20 mouse cellular contexts compared by ENCODE assay signal in the genomic region with DNA sequence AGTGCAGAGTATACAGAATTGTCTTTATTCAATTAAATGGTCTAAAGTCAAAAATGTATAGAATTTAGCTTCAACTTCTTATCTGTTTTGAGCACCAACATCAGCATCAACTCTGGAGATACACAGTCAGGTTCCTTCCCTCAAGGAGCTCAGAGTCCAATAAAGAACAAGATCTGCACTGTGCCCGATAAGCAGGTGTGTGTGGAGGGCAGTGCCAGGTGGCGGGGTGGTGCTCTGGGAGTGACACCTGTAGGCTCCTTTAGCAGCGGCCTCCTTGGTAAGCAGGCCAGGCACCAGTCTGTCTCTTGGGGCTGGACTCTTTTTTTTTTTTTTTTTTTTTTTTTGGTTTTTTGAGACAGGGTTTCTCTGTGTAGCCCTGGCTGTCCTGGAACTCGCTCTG.
"Had no signal": no experiment of that assay in that cellular context is flagged by ENCODE, and none has a peak within 500 bp of the region (broad histone marks: within the 10 kb centered on the region; RNA-seq: fewer than 3 reads in every experiment).

No protein-coding gene starts in this region.

- ATAC-seq: lung, postnatal 0 days; midbrain, embryonic 13.5 days; midbrain, embryonic 16.5 days had no signal

- H3K36me3 ChIP-seq: kidney, embryonic 15.5 days; liver, embryonic 13.5 days; midbrain, embryonic 10.5 days; midbrain, embryonic 13.5 days; neural tube, embryonic 13.5 days; stomach, embryonic 15.5 days had no signal

- H3K4me3 ChIP-seq: kidney, embryonic 15.5 days; left cerebral cortex, adult 2 months; liver, embryonic 13.5 days; midbrain, embryonic 10.5 days; midbrain, embryonic 13.5 days; myocyte; neural tube, embryonic 13.5 days; stomach, embryonic 15.5 days had no signal

- H3K27me3 ChIP-seq: kidney, embryonic 15.5 days; liver, embryonic 13.5 days; midbrain, embryonic 13.5 days; neural tube, embryonic 13.5 days; stomach, embryonic 15.5 days had no signal

- DNase-seq: kidney, adult 11 months; kidney, adult 8-10 months; kidney, postnatal 10 days; kidney, postnatal 36 days; layer of hippocampus, postnatal 36 days; liver, embryonic 13.5 days; lung, embryonic 14.5 days; retina, postnatal 1 day; right cerebral cortex, postnatal 25 days; spleen, adult 18-20 months had no signal

- H3K9me3 ChIP-seq: kidney, embryonic 15.5 days; liver, embryonic 13.5 days; midbrain, embryonic 10.5 days; midbrain, embryonic 13.5 days; neural tube, embryonic 13.5 days; stomach, embryonic 15.5 days had no signal

- H3K27ac ChIP-seq: kidney, embryonic 15.5 days; left cerebral cortex, adult 2 months; liver, embryonic 13.5 days; macrophage; midbrain, embryonic 10.5 days; midbrain, embryonic 13.5 days; neural tube, embryonic 13.5 days; stomach, embryonic 15.5 days had no signal

- H3K4me2 ChIP-seq: kidney, embryonic 15.5 days; liver, embryonic 13.5 days; lung, embryonic 14.5 days; midbrain, embryonic 13.5 days; neural tube, embryonic 13.5 days; stomach, embryonic 15.5 days had no signal

- H3K9ac ChIP-seq: kidney, embryonic 15.5 days; liver, embryonic 13.5 days; lung, embryonic 14.5 days; midbrain, embryonic 13.5 days; neural tube, embryonic 13.5 days; stomach, embryonic 15.5 days had no signal
